In genomic region chr16:9997931-9998330, GRCm38 (mm10) we compare ENCODE assay signal across 23 mouse cellular contexts. TPM values are rescaled to one million over a fixed set of nuclear protein-coding genes. Genes with fewer than 3 reads are reported as not detected.
DNase-seq lines count a peak whose midpoint lies in the region; ATAC-seq and TF ChIP-seq lines count a peak whose summit lies in the region.
"Had no signal": no experiment of that assay in that cellular context is flagged by ENCODE, and none has a peak within 500 bp of the region (broad histone marks: within the 10 kb centered on the region; RNA-seq: fewer than 3 reads in every experiment).

No protein-coding gene starts in this region.

- H3K27ac ChIP-seq in forebrain, postnatal 0 days (ENCODE audit: low read depth, low read length) = no peak overlapping the region
- no peak overlapping the region for H3K27ac ChIP-seq in forebrain, embryonic 10.5 days
- H3K27ac ChIP-seq in left cerebral cortex, adult 2 months = no peak overlapping the region
- H3K27ac ChIP-seq: embryonic facial prominence, embryonic 10.5 days; forebrain, embryonic 12.5 days; liver, embryonic 13.5 days had no signal

- H3K9me3 ChIP-seq in forebrain, postnatal 0 days (ENCODE audit: low read length) = no peaks in the 10 kb centered on the region
- no peaks in the 10 kb centered on the region for H3K9me3 ChIP-seq in forebrain, embryonic 10.5 days
- H3K9me3 ChIP-seq: embryonic facial prominence, embryonic 10.5 days; forebrain, embryonic 12.5 days; liver, embryonic 13.5 days had no signal

- no peak overlapping the region for H3K9ac ChIP-seq in forebrain, postnatal 0 days
- H3K9ac ChIP-seq: forebrain, embryonic 12.5 days; liver, embryonic 13.5 days had no signal

- H3K4me1 ChIP-seq in forebrain, postnatal 0 days (ENCODE audit: insufficient read depth) = peaks cover 4% of the 10 kb centered on the region; the same call in 1 of the 2 replicates
- peaks cover 30% of the 10 kb centered on the region for H3K4me1 ChIP-seq in forebrain, embryonic 10.5 days
- H3K4me1 ChIP-seq: liver, embryonic 13.5 days had no signal

- H3K36me3 ChIP-seq in forebrain, postnatal 0 days (ENCODE audit: insufficient read depth) = no peaks in the 10 kb centered on the region
- H3K36me3 ChIP-seq in forebrain, embryonic 10.5 days (replicated peaks) = no peaks in the 10 kb centered on the region
- H3K36me3 ChIP-seq: embryonic facial prominence, embryonic 10.5 days; forebrain, embryonic 12.5 days; liver, embryonic 13.5 days had no signal

- TF ChIP-seq CTCF in forebrain, postnatal 0 days (IDR thresholded peaks at IDR 0.05; ENCODE audit: low read depth) = peak; percentile 24; the same call in 1 of the 2 replicates
- TF ChIP-seq CTCF in left cerebral cortex, adult 2 months (IDR thresholded peaks at IDR 0.05) = peak; percentile 44

- H3K4me2 ChIP-seq in forebrain, postnatal 0 days (ENCODE audit: low read depth) = no peak overlapping the region
- H3K4me2 ChIP-seq: forebrain, embryonic 12.5 days; liver, embryonic 13.5 days had no signal

- DNase-seq in forebrain, postnatal 0 days = no peak
- no peak for DNase-seq in forebrain, embryonic 10.5 days (ENCODE audit: extremely low spot score, low spot score)
- DNase-seq in left cerebral cortex, adult 2 months (ENCODE audit: extremely low spot score in 1 of 2, low spot score in 2 of 2) = peak in 1 of 2 experiments; percentile 8
- no peak for DNase-seq in left cerebral cortex, adult 9 months (ENCODE audit: low spot score in 2 of 2)
- DNase-seq in 416B (ENCODE audit: low read depth) (peak; percentile 5), R1 (ENCODE audit: low read depth, low spot score) (peak; percentile 52)
- DNase-seq: adrenal gland, postnatal 25 days; cerebellum, adult 8-10 months; gastrocnemius, postnatal 10 days; heart, adult 18-20 months; heart, postnatal 36 days; kidney, adult 18-20 months; kidney, postnatal 25 days; liver, embryonic 13.5 days; right cerebral cortex, postnatal 14 days; spleen, adult 18-20 months; thymus, adult 2 months had no signal

- H3K27me3 ChIP-seq in forebrain, postnatal 0 days (ENCODE audit: insufficient read depth, low read length) = peaks cover 14% of the 10 kb centered on the region; the same call in 1 of the 2 replicates
- H3K27me3 ChIP-seq in forebrain, embryonic 10.5 days (ENCODE audit: poor library complexity, severe bottlenecking) = peaks cover 44% of the 10 kb centered on the region

- H3K4me3 ChIP-seq in forebrain, postnatal 0 days (ENCODE audit: low read depth, low read length) = no peak overlapping the region
- no peak overlapping the region for H3K4me3 ChIP-seq in forebrain, embryonic 10.5 days
- H3K4me3 ChIP-seq in left cerebral cortex, adult 2 months = no peak overlapping the region
- H3K4me3 ChIP-seq: embryonic facial prominence, embryonic 10.5 days; forebrain, embryonic 12.5 days; liver, embryonic 13.5 days had no signal

- intact Hi-C loops in left cerebral cortex, adult 2 months (cut with DNase I) = loop anchor here (10.0 kb wide), 2 partner anchors 413 to 723 kb away; no protein-coding TSS in a partner anchor

- no peak for ATAC-seq in forebrain, postnatal 0 days
- no peak for ATAC-seq in activated CD4-positive, CD25-positive, alpha-beta regulatory T cell, adult 4 months
- ATAC-seq: hindbrain, embryonic 16.5 days; midbrain, embryonic 16.5 days had no signal

RNA-seq across cellular contexts. Expression of gene Grin2a, which starts 2.6 kb away (rescaled TPM):
- 7.0 and 9.9 TPM in 2 replicates for total RNA-seq in forebrain, postnatal 0 days (2014; rRNA removed)
- 1.0 and 3.7 TPM in 2 replicates for polyA plus RNA-seq in forebrain, postnatal 0 days (2015; fragmentation: Nextera tagmentation; extraction: Ambion mirVana)
- polyA plus RNA-seq in forebrain, embryonic 10.5 days (2016; fragmentation: Nextera tagmentation; extraction: Ambion mirVana) = 0.19 and 0.36 TPM in 2 replicates
- 100 to 1,000 TPM; 274 to 277 TPM for total RNA-seq in left cerebral cortex, adult 2 months (2021)
- not detected for polyA plus RNA-seq in activated CD4-positive, CD25-positive, alpha-beta regulatory T cell, adult 4 months (2017; shearing (Covaris generic))
- total RNA-seq: megakaryocyte-erythroid progenitor cell, adult 5-6 weeks had no signal

Comparison
In these comparisons a context has a peak if more than half of its experiments do, and no peak if none do; other contexts are left out.
1. DNase-seq: peak in 416B (single experiment) and R1 (single experiment); none in forebrain, postnatal 0 days (single experiment), forebrain, embryonic 10.5 days (single experiment) and left cerebral cortex, adult 9 months (0 of 2).